Mouse (Mus musculus): Measurements from ENCODE around the gene Cacna1f.
A peak's percentile ranks its signal among the peaks of the same experiment; 100 is the strongest.

Gene Cacna1f

DNA sequence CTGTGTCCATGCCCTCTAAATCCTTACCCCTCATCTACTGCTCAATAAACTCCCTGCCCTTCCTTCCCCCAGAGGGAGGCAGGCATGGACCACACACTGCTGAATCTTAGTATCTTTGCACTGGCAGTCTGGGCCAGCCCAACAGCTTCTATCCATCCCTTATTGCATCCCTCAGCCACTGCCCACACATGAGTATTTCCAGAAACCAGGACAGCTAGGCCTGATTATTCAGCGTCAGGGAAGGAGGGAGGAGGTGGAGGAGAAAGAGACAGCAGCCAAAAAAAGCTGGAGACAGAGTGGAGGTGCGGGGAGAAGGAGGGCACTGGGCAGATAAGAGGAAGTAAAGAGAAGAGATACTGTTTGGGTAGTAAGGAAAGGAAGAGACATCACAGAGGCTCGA lies 28.2 kb downstream of the Cacna1f start:
- DNase-seq: no peak

DNA sequence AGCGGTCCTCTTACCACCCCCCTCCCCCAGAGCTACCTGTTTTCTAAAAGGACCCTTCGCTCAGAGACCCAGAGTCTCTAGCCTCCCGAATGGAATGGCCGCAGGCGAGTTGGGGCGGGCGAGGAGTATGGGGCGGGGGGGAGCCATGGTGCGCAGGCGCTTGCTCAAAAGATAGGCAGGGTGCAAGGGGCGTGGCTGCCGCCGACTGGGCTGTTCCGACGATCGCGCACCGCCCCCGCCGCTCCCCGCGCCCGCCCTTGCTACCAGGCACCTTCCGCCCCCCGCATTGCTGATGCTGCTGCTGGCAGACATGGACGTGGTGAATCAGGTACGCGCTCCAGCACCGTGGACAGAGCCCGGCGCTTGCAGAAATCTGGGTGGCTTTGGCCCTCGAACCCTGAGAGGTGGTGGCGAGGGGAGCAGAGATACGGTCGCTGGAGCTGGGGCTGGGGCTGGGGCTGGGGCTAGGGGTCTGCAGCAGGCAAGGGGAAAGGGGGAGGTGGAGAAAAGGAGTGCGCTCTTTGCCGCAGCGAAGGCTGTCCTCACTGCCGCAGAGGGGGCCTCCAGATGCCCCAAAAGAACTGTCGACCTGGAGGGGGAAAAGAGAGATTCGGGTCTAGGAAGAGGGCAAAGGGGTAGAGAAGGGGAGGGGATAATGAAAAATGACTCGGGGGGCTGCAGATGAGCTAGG lies 31.7 kb downstream of the Cacna1f start, which contains the start of gene Syp:
Syp (plus strand) TSS at position 71 of the 691 bp plus-strand sequence.
- peak; percentile 94 to 95 for DNase-seq

DNA sequence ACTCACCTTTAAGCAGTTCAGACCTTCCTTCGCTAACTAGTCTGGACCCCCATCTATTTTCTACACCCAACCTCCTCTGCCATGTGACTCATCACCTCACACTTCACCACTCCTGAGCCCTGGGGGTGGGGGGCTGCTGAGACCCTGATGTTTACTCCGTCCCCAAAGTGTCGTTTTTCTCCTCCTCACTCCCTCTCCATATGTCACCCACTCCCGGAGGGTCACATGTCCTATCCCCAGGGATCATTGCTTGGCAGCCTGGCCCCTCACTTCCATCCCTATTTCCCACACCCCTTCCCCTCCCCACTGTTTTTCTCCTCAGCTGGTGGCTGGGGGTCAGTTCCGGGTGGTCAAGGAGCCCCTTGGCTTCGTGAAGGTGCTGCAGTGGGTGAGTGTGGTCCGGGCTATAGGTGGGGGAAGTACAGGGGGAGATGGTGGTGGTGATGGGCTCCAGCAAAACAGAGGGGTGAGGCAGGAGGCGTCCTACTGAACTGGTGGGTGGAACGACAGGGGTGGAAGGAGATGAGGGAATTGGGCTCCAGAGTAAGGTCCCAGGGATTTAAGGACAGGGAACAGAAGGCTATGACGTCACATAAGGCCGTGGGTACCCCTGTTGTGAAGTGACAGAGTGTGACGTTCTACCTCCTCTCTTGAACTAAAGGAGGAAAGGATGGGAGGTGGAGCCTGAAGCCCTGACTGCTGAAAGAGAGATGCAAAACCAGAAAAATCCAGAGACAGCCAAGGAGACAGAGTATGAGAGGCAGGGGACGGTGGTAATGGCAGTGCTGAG lies 32.8 kb downstream of the Cacna1f start:
- DNase-seq: peak in 1 of 2 experiments; percentile 23

DNA sequence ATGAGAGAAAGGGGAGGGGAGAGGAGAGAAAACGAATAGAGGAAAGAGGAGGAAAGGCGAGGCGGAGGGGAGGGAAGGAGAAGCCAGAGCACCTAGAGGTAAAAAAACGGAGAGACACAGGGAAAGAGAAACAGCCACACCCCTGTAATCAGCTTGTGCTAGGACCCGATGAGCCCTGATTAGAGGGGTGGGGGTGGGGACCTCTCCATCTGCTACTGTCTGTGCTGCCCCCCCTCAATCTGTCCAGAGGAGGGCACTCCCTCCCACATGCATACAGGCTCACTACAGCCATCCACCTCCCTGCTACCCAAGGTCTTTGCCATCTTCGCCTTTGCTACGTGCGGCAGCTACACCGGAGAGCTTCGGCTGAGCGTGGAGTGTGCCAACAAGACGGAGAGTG lies 33.9 kb downstream of the Cacna1f start:
- DNase-seq: no peak

DNA sequence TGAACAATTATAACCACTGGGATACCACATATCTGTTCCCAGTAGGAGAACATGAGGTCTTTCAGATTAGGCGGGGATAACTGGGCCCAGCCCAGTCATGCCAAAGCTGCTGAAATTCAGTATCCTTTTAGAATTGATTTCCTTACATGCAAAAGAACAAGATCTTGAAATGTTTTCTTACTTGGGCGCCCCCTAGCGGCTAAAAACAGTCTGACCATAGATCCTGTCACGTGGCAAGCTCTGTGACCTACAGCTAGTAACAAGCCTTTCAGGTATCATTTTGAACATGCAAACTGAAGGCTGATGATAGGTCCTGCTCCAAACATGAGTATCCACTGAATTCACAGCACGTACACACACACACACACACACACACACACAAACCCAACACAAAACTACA lies 38.5 kb downstream of the Cacna1f start:
- DNase-seq: peak; percentile 80 to 84

DNA sequence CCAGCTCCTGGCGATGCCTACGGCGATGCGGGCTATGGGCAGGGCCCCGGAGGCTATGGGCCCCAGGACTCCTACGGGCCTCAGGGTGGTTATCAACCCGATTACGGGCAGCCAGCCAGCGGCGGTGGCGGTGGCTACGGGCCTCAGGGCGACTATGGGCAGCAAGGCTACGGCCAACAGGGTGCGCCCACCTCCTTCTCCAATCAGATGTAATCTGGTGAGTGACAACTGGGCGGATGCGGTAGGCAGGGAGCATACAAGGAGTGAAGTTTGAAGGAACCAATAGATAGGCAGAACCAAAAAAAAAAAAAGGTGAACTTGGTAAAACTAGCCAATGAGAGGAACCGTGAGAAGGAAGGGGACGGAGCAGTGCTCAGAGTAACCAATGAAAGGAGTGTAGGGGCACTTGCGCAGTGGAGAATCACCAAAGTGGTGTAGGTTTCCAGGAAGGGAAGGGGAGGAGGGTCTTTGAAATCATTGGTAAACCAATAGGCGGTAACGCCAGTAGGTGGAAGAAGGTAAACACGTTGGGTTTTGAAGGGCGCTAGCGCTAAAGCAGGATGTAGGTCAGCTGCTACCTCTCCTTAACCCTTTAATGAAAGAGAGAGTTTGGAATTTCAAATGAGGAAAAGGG lies 41.9 kb downstream of the Cacna1f start:
- DNase-seq: peak; percentile 43 to 58

DNA sequence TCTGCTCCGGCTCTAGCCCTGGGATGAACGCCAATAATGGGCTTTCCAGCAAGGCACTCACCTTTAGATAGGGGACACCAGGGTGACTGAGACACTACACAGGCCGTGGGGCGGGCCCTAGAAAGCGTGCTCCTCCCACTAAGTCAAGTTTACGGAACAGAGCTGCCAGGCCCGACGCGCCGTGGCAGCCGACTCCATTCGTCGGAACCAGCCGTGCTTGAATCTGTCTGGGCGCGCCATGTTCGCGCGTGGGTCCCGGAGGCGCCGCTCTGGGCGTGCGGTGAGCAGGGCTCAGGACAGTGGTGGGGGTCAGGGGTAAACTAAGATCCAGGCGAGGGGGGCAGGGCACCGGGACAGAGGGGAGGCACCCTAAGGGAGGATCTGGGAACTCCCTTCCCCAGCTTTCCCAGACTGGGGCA lies 50.3 kb downstream of the Cacna1f start, which contains the start of gene Prickle3:
Prickle3 (plus strand) TSS at position 40 of the 419 bp plus-strand sequence.
- DNase-seq: no peak

DNA sequence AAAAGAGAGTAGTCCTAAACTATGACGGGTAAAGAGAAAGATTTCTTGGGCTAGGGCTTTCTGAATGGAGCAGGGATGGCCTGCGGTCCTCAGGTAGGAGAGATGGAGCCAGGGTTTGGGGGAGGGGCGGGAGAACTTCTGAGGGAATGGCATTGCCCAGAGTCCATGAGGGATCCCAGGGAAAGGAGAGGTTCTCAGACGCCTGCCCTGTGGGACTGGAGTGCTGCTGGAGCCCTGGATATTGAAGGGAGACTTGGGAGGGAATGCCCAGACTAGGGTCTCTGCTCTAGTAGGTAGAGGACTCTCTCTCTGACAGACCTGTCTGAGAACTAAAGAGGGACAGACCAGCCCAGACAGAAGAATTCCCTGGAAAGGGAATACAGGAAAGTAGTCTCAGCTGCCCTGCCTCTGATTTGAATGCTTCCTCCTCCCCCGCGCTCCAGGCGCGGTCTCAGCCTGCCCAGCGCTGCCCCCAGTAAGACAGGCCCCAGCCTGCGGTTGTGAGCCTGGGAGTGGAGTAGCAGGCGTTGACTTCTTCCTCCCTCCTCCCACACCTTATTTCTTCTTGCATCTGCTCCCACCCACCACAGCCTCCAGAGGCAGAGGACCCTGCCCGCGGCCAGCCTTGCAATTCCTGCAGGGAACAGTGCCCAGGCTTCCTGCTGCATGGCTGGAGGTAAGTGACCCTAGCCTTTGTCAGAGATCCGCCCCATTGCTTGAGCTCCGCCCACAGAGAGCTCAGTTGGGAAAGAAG lies 51.3 kb downstream of the Cacna1f start:
- DNase-seq: no peak

DNA sequence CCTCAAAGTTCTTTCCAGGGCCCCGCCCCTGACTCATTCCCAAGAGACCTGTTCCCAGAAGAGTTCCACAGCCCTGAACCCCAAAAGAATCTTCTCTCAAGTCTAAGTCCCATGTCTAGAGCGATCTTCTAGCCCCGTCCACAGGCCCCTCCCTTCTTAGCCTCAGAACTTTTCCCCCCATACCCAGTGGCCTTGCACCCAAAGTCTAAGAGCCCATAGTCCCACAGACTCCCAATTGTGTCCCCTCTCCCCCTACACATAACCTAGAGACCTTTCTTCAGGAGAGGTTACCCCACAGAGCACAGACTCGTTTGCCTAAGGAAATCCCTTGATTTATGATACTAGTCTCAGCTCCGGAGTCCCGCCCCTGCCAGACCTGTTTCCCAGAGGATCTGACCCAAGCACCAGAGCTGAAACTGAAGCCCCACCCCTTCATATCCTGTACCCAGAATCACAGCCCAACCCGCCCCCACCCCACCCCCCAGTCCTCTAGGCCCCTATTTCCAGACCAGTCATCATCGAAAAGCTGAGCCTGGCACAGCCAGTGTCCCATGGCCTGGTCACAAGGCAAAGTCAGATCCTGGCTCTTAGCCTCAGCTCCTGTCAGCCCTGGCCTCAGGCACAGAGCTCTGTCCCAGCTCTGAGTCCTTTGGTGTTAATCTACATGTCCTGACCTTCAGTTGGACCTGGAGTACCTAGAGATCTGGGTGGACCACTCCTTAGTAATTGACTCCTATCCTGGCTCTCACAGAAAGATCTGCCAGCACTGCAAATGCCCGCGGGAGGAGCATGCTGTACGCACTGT lies 52.1 kb downstream of the Cacna1f start:
- no peak for DNase-seq

DNA sequence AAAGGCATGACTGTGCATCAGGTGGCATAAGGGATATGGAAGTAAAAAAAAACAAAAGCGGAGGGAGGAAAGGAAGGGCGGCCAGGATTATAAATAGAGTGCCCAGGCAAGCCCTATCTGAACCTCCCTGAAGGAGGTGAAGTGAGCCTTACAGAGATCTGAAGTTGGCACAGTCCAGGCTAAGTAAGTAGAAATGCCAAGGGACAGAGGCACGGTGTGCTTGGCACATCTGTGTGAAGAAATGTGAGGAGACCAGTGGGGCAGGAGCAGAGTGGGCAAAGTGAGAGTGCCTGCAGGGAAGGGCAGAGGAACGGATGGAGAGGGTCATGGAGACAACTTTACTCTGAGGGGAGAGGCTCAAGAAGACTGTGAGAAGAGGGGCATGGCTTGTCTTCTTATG lies 54.2 kb downstream of the Cacna1f start:
- no peak for DNase-seq

DNA sequence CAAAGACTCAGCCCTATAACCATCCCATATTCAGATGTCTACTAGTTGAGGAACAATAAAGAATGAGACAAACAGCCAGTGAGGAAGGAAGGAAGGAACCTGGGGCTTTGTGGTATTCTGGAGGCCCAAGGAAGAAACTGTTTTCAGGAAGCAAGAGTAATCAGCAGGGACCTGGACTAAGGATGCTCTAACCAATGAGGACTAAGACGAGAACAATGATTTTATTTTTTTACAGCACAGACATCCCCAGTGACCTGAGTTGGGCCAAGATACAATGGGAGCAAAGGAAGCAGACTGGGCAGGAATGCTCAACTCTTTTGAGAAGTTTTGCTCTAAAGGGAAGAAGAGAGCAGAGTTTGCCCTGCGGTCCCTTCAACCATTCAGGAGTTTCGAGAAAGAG lies 56.1 kb downstream of the Cacna1f start:
- DNase-seq: no peak

DNA sequence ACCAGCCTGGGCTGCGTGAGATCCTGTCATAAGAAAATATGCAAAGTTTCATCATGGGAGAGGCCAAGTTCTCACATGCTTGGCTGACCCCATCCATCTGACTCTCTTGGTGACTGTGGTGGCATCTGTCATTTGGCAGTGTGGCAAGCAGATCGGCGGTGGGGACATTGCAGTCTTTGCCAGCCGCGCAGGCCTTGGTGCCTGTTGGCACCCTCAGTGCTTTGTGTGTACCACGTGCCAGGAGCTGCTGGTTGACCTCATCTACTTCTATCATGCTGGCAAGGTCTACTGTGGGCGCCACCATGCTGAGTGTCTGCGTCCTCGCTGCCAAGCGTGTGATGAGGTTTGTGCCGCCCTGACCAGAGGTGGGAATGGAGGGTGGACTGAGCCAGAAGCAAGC lies 57.9 kb downstream of the Cacna1f start:
- peak; percentile 57 to 75 for DNase-seq

DNA sequence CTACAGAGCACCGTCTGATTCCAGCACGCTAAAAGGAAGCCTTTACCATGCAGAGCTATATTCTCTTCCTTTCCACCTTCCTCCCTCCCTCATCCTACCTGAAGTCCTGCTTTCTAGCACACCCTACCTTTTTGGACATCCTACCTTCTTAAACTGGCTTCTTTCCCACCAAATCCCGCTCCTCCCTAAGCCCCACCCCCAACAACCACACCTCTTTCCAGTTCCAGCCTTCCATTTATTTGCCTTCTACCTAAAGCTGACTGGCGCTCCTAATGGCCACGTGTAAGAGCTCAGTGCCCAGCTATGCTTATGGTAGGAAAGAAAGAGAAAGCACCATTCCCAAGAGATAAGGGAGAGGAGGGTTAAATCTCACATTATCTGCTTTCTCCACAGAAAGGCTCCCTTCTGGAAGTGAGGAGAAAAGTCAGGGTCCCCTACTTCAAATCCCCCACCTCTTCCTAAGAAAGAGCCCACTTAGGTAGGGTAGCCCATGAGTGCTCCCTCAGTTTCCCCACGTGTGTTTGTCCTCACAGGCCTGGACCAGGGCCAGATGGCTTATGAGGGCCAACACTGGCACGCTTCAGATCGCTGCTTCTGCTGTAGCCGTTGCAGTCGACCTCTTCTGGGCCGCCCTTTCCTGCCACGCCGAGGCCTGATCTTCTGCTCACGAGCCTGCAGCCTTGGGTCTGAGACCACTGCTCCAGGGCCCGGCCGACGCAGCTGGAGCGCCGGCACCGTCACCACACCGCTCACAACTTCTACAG lies 59.0 kb downstream of the Cacna1f start:
- no peak for DNase-seq

DNA sequence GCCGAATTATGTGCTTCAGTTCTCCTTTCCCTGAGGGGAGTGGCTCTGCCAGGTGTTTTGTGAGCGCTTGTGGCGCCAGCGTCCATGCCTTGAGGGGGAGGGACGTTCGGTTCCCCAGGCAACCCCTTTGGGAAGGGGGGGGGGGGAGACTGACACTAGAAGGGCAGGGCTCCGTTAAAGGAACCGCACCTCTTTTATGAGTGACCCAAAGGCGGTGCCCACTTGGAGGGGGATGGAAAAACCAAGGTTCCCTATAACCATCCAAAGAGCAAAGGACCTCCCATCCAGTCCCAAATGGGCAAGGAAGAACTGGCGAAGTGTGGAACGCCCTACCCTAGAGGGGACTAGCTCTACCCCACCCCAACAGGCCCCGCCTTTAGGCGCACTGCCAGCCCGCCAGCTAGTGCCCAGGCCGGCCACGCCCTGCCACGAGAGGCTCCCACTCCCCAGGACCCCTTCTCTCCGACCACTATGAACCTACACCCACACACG lies 63.6 kb downstream of the Cacna1f start:
- peak; percentile 34 to 37 for DNase-seq

DNA sequence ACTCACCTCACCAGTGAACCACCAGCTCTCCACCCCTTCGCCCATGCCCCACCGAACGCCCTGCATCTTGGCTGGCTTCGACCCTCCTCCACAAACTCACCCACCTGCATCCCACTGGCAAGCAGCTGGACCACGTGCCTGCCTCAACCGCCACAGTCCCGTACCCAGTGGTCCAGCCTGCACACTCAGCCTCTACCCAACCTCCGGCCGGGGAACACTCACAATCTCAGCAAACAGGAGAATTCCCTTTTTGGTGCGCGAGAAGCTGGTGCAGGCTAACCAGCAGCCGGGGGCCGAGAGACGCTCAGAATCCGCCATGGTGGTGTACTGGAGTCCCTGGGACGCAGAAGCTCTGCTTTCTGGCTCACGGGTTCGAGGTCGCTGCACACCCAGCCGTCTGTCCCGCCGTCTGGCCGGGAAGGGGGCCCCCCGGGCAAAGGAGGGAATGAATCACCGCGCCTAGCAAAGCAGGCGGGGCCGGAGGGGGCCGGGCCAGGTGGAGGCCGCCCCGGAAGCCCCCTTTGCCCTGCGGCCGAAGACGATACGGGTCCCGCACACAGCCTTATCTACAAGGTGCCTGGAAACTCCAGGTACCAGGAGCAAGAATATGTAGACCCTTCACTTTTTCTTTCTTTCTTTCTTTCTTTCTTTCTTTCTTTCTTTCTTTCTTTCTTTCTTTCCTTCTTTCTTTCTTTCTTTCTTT lies 64.2 kb downstream of the Cacna1f start, which contains the start of gene Plp2:
Plp2 (minus strand) TSS at position 470 of the 703 bp plus-strand sequence.
- DNase-seq: no peak

DNA sequence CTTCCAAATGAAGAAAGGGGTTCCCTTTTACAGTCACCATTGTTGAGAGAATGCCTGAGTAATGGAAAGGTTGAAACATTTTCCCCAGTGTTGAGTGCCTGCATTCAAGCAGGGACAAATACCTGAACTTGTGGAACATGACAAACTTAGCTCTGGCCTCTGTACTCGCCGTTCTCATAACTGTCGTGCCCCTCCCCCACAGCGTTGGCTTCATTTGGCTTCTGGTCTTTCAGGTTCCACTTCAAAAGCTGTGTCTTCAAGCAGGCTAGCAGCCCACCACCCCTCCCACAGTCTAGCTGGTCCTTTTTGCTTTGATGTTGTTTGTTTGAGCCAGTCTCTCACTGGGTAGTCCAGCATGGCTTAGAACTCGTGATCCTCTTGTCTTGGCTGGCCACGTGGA lies 65.9 kb downstream of the Cacna1f start:
- no peak for DNase-seq

DNA sequence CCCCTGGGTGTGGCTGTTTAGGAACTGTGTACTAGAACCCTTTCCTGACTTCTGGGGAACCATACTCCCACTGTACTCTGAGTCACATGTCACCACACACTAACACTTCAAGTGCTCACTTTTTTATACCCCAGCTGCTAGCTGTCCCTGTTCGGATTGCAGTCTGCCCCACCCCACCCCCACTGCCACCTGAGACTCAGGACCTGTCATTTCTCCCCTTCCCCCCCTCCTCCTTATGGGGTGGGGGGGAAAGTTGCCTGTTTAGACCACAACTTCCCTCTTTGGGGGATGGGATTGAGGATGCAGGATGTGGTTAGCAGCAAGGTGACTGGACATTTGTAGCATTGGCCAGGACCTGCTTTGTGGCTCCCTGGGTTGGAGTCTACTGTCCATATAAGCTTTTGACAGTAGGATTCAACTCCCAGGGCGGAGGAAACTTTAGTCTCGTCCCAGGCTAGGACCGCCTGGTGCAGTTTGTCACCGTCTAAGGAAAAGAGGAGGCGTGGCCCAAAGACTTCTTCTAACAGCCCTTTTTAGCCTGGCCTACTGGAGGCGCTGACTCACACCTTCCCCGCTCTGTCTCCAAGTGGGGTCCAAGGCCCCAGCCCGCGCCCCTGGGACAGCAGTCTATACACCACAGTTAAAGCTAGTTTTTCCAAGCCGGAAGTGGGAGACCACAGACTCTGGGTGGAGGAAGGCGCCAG lies 66.8 kb downstream of the Cacna1f start:
- DNase-seq: no peak

DNA sequence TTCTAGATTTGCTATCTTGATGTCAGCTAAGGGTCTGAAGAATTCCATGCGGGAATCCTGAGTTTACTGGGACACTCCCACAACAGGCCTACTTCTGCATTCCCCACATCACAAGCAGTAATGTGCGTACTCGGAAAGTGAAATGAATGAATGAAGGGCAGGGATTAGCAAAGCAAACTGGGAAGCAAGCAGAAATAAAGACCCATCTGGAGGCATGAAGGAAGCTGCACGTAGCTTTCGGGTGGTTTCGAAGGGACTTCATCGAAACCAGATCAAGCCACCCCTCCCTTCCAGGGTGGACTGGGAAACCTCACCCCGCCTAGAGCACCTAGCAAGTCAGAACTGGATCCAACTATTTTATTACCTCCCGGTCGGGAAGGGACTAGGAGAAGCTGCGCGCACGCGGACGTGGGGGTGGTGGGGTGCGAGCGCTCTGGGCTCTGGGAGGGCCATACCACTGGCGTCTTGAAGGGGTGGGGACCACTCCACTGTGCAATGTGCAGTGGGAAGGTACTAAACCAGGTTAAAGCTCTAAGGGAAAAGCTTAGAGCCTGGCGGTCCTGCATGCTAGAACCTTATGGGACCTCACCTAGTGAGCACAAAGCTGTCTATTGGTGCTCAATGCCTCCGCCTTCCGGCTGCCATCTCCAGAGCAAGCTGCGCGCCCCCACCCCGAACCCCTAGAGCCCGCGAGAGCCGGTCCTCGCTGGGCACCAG lies 67.6 kb downstream of the Cacna1f start:
- DNase-seq: no peak

DNA sequence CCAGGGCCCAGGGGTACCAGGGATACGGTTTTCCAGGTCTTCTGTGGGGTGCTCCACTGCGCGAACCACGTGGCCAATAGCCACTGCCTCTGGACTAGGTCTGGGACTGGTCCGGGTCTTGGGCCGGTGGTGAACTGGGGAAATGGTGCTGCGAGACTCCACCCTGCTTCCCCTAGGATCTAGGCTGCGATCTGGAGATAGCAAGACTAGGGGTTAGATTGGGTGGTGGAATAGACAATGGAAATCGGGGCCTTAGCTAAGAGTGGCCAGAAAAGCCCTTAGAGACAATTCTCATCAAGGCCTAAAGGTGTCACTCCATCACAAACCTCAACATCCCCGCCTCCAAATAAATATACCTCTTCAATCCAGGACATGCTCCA lies 68.1 kb downstream of the Cacna1f start:
- no peak for DNase-seq
